Mouse (Mus musculus): Measurements from ENCODE around the gene Vamp5. TPM values are rescaled to one million over a fixed set of nuclear protein-coding genes. Genes with fewer than 3 reads are reported as not detected.
A peak's percentile ranks its signal among the peaks of the same experiment; 100 is the strongest.

Gene Vamp5
- 12.0 and 16.4 TPM in 2 replicates for polyA plus RNA-seq (2015; fragmentation: Nextera tagmentation; extraction: Ambion mirVana)

GRCm38 (mm10) chr6:72380131-72380770, at the start of gene Vamp5:
Gene Vamp5, minus strand, starts transcription at chr6:72380468.
- 0 out of 2 replicates have a peak, but pooled peaks have one; percentile 25 for ATAC-seq
- Histone ChIP-seq H3K4me2 (ENCODE audit: low read length) (peak within 1 kb of the TSS; percentile 52), H3K9me3 (replicated peaks; ENCODE audit: control insufficient read depth, low read length, poor library complexity, severe bottlenecking) (no peaks in the 10 kb centered on the region), H3K4me3 (ENCODE audit: low read depth, low read length) (peak within 1 kb of the TSS; percentile 31), H3K36me3 (ENCODE audit: control insufficient read depth, insufficient read depth, low read length) (no peaks in the 10 kb centered on the region), H3K27ac (ENCODE audit: low read length) (no peak within 1 kb of the TSS), H3K4me1 (ENCODE audit: control insufficient read depth, insufficient read depth, low read length) (no peaks in the 10 kb centered on the region), H3K27me3 (ENCODE audit: control insufficient read depth, insufficient read depth, low read depth, low read length) (peaks cover 17% of the 10 kb centered on the region), H3K9ac (ENCODE audit: low read depth, low read length) (peak within 1 kb of the TSS; percentile 49)
- 1% methylated on average over 49 of the region's 49 CpGs for WGBS

GRCm38 (mm10) chr6:72429061-72429842, 49.0 kb upstream of the Vamp5 start:
- Histone ChIP-seq H3K4me1 (ENCODE audit: control insufficient read depth, insufficient read depth, low read length) (no peaks in the 10 kb centered on the region), H3K27me3 (ENCODE audit: control insufficient read depth, insufficient read depth, low read depth, low read length) (no peaks in the 10 kb centered on the region), H3K9me3 (replicated peaks; ENCODE audit: control insufficient read depth, low read length, poor library complexity, severe bottlenecking) (no peaks in the 10 kb centered on the region), H3K4me2 (ENCODE audit: low read length) (no peak overlapping the region), H3K36me3 (ENCODE audit: control insufficient read depth, insufficient read depth, low read length) (peaks cover 28% of the 10 kb centered on the region), H3K27ac (ENCODE audit: low read length) (no peak overlapping the region), H3K9ac (ENCODE audit: low read depth, low read length) (no peak overlapping the region), H3K4me3 (ENCODE audit: low read depth, low read length) (no peak overlapping the region)
- WGBS: 89% methylated on average over 21 of the region's 21 CpGs
- no peak for ATAC-seq

- no peaks in the 10 kb centered on the region for H3K27me3 ChIP-seq (ENCODE audit: control insufficient read depth, insufficient read depth, low read depth, low read length)
- ATAC-seq: peak; percentile 85
- no peaks in the 10 kb centered on the region for H3K4me1 ChIP-seq (ENCODE audit: control insufficient read depth, insufficient read depth, low read length)
- WGBS: 30% methylated on average over 8 of the region's 8 CpGs
- no peak overlapping the region for H3K4me3 ChIP-seq (ENCODE audit: low read depth, low read length)
- no peak overlapping the region for H3K9ac ChIP-seq (ENCODE audit: low read depth, low read length)
- H3K36me3 ChIP-seq (ENCODE audit: control insufficient read depth, insufficient read depth, low read length): peaks cover 33% of the 10 kb centered on the region
- H3K27ac ChIP-seq (ENCODE audit: low read length): no peak overlapping the region
- H3K9me3 ChIP-seq (replicated peaks; ENCODE audit: control insufficient read depth, low read length, poor library complexity, severe bottlenecking): no peaks in the 10 kb centered on the region
- H3K4me2 ChIP-seq (ENCODE audit: low read length): no peak overlapping the region
Observed at GRCm38 (mm10) chr6:72428036-72428435, 47.8 kb upstream of the Vamp5 start.

GRCm38 (mm10) chr6:72425646-72426045, 45.4 kb upstream of the Vamp5 start:
- 93% methylated on average over 11 of the region's 11 CpGs for WGBS
- Histone ChIP-seq H3K4me3 (ENCODE audit: low read depth, low read length) (no peak overlapping the region), H3K27me3 (ENCODE audit: control insufficient read depth, insufficient read depth, low read depth, low read length) (no peaks in the 10 kb centered on the region), H3K4me2 (ENCODE audit: low read length) (no peak overlapping the region), H3K36me3 (ENCODE audit: control insufficient read depth, insufficient read depth, low read length) (peaks cover 35% of the 10 kb centered on the region), H3K27ac (ENCODE audit: low read length) (no peak overlapping the region), H3K4me1 (ENCODE audit: control insufficient read depth, insufficient read depth, low read length) (no peaks in the 10 kb centered on the region), H3K9me3 (replicated peaks; ENCODE audit: control insufficient read depth, low read length, poor library complexity, severe bottlenecking) (no peaks in the 10 kb centered on the region), H3K9ac (ENCODE audit: low read depth, low read length) (no peak overlapping the region)
- ATAC-seq: no peak

GRCm38 (mm10) chr6:72420901-72421300, 40.6 kb upstream of the Vamp5 start:
- Histone ChIP-seq H3K27me3 (ENCODE audit: control insufficient read depth, insufficient read depth, low read depth, low read length) (no peaks in the 10 kb centered on the region), H3K36me3 (ENCODE audit: control insufficient read depth, insufficient read depth, low read length) (peaks cover 43% of the 10 kb centered on the region), H3K9ac (ENCODE audit: low read depth, low read length) (no peak overlapping the region), H3K27ac (ENCODE audit: low read length) (no peak overlapping the region), H3K9me3 (replicated peaks; ENCODE audit: control insufficient read depth, low read length, poor library complexity, severe bottlenecking) (no peaks in the 10 kb centered on the region), H3K4me2 (ENCODE audit: low read length) (no peak overlapping the region), H3K4me1 (ENCODE audit: control insufficient read depth, insufficient read depth, low read length) (no peaks in the 10 kb centered on the region), H3K4me3 (ENCODE audit: low read depth, low read length) (no peak overlapping the region)
- 96% methylated on average over 10 of the region's 10 CpGs for WGBS
- no peak for ATAC-seq

DNA sequence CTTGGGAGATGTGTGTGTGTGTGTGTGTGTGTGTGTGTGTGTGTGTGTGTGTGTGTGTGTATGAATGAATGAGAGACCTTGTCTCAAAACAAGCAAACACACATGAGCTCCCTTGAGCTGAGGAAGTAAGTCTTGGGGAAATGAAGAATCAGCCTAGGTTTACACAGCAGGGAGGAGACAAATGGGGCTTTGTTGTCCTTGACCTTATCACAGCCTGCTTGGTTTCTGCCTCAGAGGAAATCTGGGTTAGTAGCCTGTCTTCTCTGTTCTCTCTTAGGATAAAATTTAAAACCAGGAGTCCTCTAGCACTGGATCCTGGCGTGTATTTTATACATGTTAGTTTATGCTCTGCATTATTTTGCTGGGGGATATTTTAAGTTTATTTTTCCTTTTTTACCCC, 39.5 kb upstream of the Vamp5 start:
- Histone ChIP-seq H3K9ac (ENCODE audit: low read depth, low read length) (no peak overlapping the region), H3K27me3 (ENCODE audit: control insufficient read depth, insufficient read depth, low read depth, low read length) (no peaks in the 10 kb centered on the region), H3K27ac (ENCODE audit: low read length) (no peak overlapping the region), H3K4me2 (ENCODE audit: low read length) (no peak overlapping the region), H3K36me3 (ENCODE audit: control insufficient read depth, insufficient read depth, low read length) (peaks cover 32% of the 10 kb centered on the region), H3K4me3 (ENCODE audit: low read depth, low read length) (no peak overlapping the region), H3K4me1 (ENCODE audit: control insufficient read depth, insufficient read depth, low read length) (peaks cover 8% of the 10 kb centered on the region), H3K9me3 (replicated peaks; ENCODE audit: control insufficient read depth, low read length, poor library complexity, severe bottlenecking) (no peaks in the 10 kb centered on the region)
- WGBS: 73% methylated on average over 1 of the region's 1 CpGs
- no peak for ATAC-seq

DNA sequence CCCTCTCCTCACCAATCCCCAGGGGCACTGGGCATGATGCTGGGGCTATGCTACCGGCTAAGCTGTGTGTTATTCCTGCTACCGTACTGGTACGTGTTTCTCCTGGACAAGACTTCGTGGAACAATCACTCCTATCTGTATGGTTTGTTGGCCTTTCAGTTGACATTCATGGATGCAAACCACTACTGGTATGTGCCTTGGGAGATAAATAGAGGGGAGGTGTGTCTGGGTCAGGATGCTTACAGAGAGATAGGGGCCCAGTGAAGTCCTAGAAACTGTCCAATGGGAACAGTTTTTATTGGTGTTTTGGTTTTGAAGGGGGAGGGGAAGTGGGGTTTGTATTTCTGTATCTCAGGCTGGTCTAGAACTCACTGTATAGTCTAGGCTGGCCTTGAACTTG, 38.0 kb upstream of the Vamp5 start:
- no peak for ATAC-seq
- WGBS: 93% methylated on average over 4 of the region's 4 CpGs
- Histone ChIP-seq H3K4me1 (ENCODE audit: control insufficient read depth, insufficient read depth, low read length) (peaks cover 15% of the 10 kb centered on the region), H3K36me3 (ENCODE audit: control insufficient read depth, insufficient read depth, low read length) (peaks cover 19% of the 10 kb centered on the region), H3K9me3 (replicated peaks; ENCODE audit: control insufficient read depth, low read length, poor library complexity, severe bottlenecking) (no peaks in the 10 kb centered on the region), H3K4me3 (ENCODE audit: low read depth, low read length) (no peak overlapping the region), H3K4me2 (ENCODE audit: low read length) (no peak overlapping the region), H3K27ac (ENCODE audit: low read length) (no peak overlapping the region), H3K27me3 (ENCODE audit: control insufficient read depth, insufficient read depth, low read depth, low read length) (no peaks in the 10 kb centered on the region), H3K9ac (ENCODE audit: low read depth, low read length) (no peak overlapping the region)

DNA sequence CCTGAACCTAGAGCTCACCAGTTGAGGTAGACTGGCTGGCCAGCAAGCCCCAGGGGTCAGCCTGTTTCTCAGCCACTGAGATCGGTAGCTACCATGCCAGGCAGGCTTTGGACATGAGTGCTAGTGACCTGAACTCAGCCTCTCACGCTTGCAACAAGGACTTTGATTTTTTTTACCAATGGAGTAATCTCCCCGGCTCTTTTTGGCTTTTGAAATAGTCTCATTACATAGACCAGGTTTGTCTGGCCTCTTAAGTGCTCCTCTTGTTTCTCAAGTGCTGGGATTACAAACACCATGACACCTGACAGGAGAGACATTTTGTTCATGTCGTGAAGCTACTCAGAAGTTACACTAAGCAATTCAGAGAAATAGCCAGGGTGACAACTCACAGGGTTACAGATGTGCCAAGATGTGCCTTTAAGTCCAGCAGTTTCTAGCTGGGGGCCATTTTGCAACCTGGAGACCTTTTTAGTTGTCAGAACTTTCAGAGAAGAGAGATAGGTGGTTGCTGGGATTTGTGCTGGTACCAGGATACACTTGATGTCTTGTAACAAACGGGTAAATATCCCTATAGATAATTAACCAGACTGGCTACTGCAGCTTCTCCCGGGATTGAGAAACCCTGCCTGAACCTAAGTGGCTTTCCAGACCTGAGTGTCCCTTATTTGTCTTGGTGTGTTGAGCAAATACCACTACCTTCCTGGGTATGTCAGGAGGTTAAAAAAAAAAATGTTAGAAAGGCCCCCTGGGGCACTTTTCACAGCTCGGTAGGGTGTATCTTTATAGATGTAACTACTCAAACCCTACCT, 35.9 kb upstream of the Vamp5 start:
- 86% methylated on average over 7 of the region's 7 CpGs for WGBS
- no peak overlapping the region for H3K27ac ChIP-seq (ENCODE audit: low read length)
- H3K4me1 ChIP-seq (ENCODE audit: control insufficient read depth, insufficient read depth, low read length): peaks cover 15% of the 10 kb centered on the region
- no peak overlapping the region for H3K4me2 ChIP-seq (ENCODE audit: low read length)
- no peak overlapping the region for H3K4me3 ChIP-seq (ENCODE audit: low read depth, low read length)
- peaks cover 17% of the 10 kb centered on the region for H3K36me3 ChIP-seq (ENCODE audit: control insufficient read depth, insufficient read depth, low read length)
- H3K9me3 ChIP-seq (replicated peaks; ENCODE audit: control insufficient read depth, low read length, poor library complexity, severe bottlenecking): no peaks in the 10 kb centered on the region
- no peaks in the 10 kb centered on the region for H3K27me3 ChIP-seq (ENCODE audit: control insufficient read depth, insufficient read depth, low read depth, low read length)
- H3K9ac ChIP-seq (ENCODE audit: low read depth, low read length): no peak overlapping the region
- no peak for ATAC-seq

All from midbrain, embryonic 16.5 days (tissue).